Mouse (Mus musculus): ENCODE data around the gene Ddrgk1.

GRCm38 (mm10) chr2:130705178-130705577 lies 40.7 kb upstream of the Ddrgk1 start:
- TF ChIP-seq CTCF (IDR thresholded peaks at IDR 0.05; ENCODE audit: control insufficient read depth, insufficient read depth, insufficient read length) = no peak
- TF ChIP-seq MYOG (IDR thresholded peaks at IDR 0.05; ENCODE audit: control insufficient read depth, extremely low read depth, insufficient read length) = no peak

Data from C2C12 (cell line).